Mouse (Mus musculus): ENCODE measurements around the gene Grxcr1. TPM values are rescaled to one million over a fixed set of nuclear protein-coding genes. Genes with fewer than 3 reads are reported as not detected.

The Grxcr1 gene
- total and polyA plus RNA-seq, 2 experiments from 2014 or later: not detected

DNA sequence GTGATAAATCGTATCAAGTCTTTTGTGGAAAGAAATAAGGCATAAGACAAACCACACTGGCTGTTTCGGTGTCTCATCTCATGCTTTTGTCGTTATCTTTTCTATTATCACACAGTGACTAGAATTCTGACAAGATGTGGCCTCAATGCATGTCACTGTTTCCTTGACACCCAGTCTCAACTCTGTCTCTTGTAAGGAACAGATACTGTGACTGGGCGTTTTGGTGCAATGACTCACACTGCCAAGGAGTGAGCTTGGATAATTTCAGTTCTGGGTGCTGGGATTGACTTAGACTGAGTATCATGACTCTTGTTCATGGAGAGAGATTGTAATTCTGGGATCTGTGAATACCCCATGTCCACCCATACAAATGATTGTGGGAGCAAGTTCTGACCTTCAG, 24.6 kb upstream of the Grxcr1 start:
- TF ChIP-seq EP300 (IDR thresholded peaks at IDR 0.05; ENCODE audit: low read depth): no peak
- no peak for TF ChIP-seq CTCF (IDR thresholded peaks at IDR 0.05; ENCODE audit: low read depth)
- Histone ChIP-seq H3K36me3 (replicated peaks; ENCODE audit: control insufficient read depth, insufficient read depth, low read length) (no peaks in the 10 kb centered on the region), H3K9me3 (replicated peaks; ENCODE audit: control insufficient read depth, low read length) (0 out of 2 replicates have a peak, but pooled peaks cover 4% of the 10 kb centered on the region), H3K9ac (replicated peaks; ENCODE audit: low read depth, low read length) (no peak overlapping the region), H3K27ac (ENCODE audit: low read depth) (no peak overlapping the region), H3K4me2 (ENCODE audit: low read depth, low read length) (no peak overlapping the region), H3K4me1 (ENCODE audit: control insufficient read depth, insufficient read depth) (peaks cover 12% of the 10 kb centered on the region; the same call in 1 of the 2 replicates), H3K27me3 (ENCODE audit: control insufficient read depth, insufficient read depth, low read length) (no peaks in the 10 kb centered on the region), H3K4me3 (ENCODE audit: low read depth, low read length) (no peak overlapping the region)
- ATAC-seq (ENCODE audit: insufficient read depth, low read depth): no peak
- 62% methylated on average over 4 of the region's 4 CpGs for WGBS
- no peak for DNase-seq (ENCODE audit: low spot score)

DNA sequence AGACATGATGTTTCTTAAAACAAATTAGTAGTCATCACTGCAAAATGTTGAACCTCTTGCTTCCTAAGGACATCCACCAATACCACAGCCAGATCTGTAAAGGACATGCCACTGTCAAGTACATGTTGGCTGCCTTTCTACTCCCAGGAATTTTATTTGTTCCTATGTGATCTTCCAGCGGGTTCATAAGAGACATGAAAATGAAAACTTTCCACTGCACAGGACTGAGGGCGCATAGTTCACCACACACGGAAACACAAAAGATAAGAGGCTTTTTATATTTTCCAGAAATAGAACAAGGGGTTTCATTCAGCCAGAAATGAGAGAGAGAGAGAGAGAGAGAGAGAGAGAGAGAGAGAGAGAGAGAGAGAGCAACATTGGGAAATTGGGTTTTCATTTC, 20.1 kb upstream of the Grxcr1 start:
- no peaks in the 10 kb centered on the region for H3K36me3 ChIP-seq (replicated peaks; ENCODE audit: control insufficient read depth, insufficient read depth, low read length)
- no peak overlapping the region for H3K9ac ChIP-seq (replicated peaks; ENCODE audit: low read depth, low read length)
- 8% methylated on average over 3 of the region's 3 CpGs for WGBS
- H3K27me3 ChIP-seq (ENCODE audit: control insufficient read depth, insufficient read depth, low read length): no peaks in the 10 kb centered on the region
- no peak for TF ChIP-seq EP300 (IDR thresholded peaks at IDR 0.05; ENCODE audit: low read depth)
- DNase-seq (ENCODE audit: low spot score) (peak; percentile 75), ATAC-seq (ENCODE audit: insufficient read depth, low read depth) (peak; percentile 88)
- no peak overlapping the region for H3K4me2 ChIP-seq (ENCODE audit: low read depth, low read length)
- no peaks in the 10 kb centered on the region for H3K9me3 ChIP-seq (replicated peaks; ENCODE audit: control insufficient read depth, low read length)
- H3K4me1 ChIP-seq (ENCODE audit: control insufficient read depth, insufficient read depth): peaks cover 12% of the 10 kb centered on the region; the same call in 1 of the 2 replicates
- H3K4me3 ChIP-seq (ENCODE audit: low read depth, low read length): no peak overlapping the region
- H3K27ac ChIP-seq (ENCODE audit: low read depth): peak overlapping the region; percentile 56; the same call in 1 of the 2 replicates

DNA sequence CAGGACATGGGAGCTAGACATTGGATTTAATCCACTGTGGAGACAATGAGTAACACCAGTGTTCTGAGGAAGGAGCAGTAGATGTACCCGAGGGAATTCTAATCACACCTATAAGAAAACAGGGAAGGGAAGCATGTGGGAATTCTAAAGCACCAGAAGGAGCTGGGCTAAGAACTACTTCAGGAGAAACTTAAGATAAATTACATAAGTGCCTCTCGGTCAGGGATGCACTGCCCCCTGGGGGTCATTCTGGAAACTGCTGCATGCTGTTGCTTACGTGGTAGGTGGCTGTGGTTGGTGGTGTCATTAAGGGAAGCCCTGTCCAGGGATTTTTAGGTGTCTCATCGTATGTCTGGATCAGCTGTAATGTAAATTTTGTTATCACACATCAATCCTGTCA, 19.0 kb upstream of the Grxcr1 start:
- Histone ChIP-seq H3K27ac (ENCODE audit: low read depth) (peak overlapping the region; percentile 45), H3K27me3 (ENCODE audit: control insufficient read depth, insufficient read depth, low read length) (no peaks in the 10 kb centered on the region), H3K9ac (replicated peaks; ENCODE audit: low read depth, low read length) (no peak overlapping the region), H3K4me2 (ENCODE audit: low read depth, low read length) (no peak overlapping the region), H3K4me3 (ENCODE audit: low read depth, low read length) (no peak overlapping the region), H3K4me1 (ENCODE audit: control insufficient read depth, insufficient read depth) (peaks cover 12% of the 10 kb centered on the region; the same call in 1 of the 2 replicates), H3K9me3 (replicated peaks; ENCODE audit: control insufficient read depth, low read length) (no peaks in the 10 kb centered on the region), H3K36me3 (replicated peaks; ENCODE audit: control insufficient read depth, insufficient read depth, low read length) (no peaks in the 10 kb centered on the region)
- ATAC-seq (ENCODE audit: insufficient read depth, low read depth) (no peak), DNase-seq (ENCODE audit: low spot score) (peak; percentile 54)
- 16% methylated on average over 4 of the region's 4 CpGs for WGBS
- TF ChIP-seq CTCF (IDR thresholded peaks at IDR 0.05; ENCODE audit: low read depth) (peak; percentile 81), EP300 (IDR thresholded peaks at IDR 0.05; ENCODE audit: low read depth) (no peak)

DNA sequence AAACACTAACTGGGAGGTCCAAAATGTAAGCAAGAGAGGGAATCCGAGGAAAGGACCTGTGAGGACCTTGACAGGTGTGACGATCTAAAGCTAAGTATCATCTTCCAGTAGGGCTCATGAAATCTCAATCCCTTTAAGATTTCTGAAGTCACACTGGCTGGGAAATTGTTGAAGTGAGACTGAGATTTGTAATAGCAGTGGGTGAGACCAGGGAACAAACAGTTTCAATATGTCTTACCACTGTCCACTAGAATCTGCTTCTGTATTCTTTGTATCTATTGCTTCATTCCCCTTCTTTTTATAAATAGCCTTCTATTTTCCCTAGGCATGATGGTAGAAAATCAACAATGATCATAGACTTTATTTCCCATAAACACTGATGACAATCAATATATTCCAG, 10.8 kb upstream of the Grxcr1 start:
- WGBS: 63% methylated on average over 2 of the region's 2 CpGs

DNA sequence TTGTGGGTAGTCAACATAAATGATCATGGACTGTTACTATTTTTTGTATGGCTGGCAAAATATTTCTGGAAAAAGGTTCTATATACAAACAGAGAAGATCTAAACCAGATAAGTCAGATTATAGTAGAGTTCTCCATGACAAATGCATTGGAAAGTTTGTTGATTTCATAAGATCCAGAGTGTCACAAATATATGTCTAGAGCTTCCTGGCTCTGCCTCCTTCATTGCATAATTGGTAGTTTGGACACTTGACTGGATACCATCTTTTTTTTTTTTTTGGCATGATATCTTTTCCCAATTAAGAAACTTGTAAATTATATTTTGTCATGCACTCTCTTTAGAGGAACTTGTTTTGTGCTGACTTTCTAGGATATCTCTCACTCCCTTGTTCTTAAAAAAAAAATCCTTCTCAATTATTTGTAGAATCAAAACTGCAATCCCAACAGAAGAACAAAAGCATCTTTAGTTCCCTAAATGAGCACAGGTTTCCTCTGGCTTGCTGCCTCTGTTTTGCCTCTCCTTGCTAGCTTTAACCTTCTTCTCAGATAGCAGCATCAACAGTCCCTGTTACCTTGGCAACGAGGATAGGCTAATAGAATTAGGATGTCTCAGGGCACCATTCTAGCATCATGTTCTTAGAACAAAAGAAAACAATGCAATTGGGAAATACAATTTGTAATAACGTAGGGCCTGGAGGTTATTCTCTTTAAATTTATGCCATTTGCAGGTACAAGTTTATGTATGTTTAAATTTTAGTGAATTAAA, 4.8 kb upstream of the Grxcr1 start:
- ATAC-seq (ENCODE audit: insufficient read depth, low read depth) (no peak), DNase-seq (ENCODE audit: low spot score) (no peak)
- WGBS: 73% methylated on average over 2 of the region's 2 CpGs
- H3K4me3 ChIP-seq (ENCODE audit: low read depth, low read length): no peak overlapping the region
- TF ChIP-seq CTCF (IDR thresholded peaks at IDR 0.05; ENCODE audit: low read depth): no peak
- no peak for TF ChIP-seq EP300 (IDR thresholded peaks at IDR 0.05; ENCODE audit: low read depth)
- no peak overlapping the region for H3K27ac ChIP-seq (ENCODE audit: low read depth)
- no peaks in the 10 kb centered on the region for H3K36me3 ChIP-seq (replicated peaks; ENCODE audit: control insufficient read depth, insufficient read depth, low read length)
- no peaks in the 10 kb centered on the region for H3K27me3 ChIP-seq (ENCODE audit: control insufficient read depth, insufficient read depth, low read length)
- H3K9ac ChIP-seq (replicated peaks; ENCODE audit: low read depth, low read length): no peak overlapping the region
- no peak overlapping the region for H3K4me2 ChIP-seq (ENCODE audit: low read depth, low read length)
- no peaks in the 10 kb centered on the region for H3K9me3 ChIP-seq (replicated peaks; ENCODE audit: control insufficient read depth, low read length)
- H3K4me1 ChIP-seq (ENCODE audit: control insufficient read depth, insufficient read depth): no peaks in the 10 kb centered on the region

More for the DNA sequence above, 10.8 kb upstream of the Grxcr1 start:
- ATAC-seq (ENCODE audit: insufficient read depth, low read depth) (no peak), DNase-seq (ENCODE audit: low spot score) (no peak)
- no peak overlapping the region for H3K4me2 ChIP-seq (ENCODE audit: low read depth, low read length)
- H3K27me3 ChIP-seq (ENCODE audit: control insufficient read depth, insufficient read depth, low read length): no peaks in the 10 kb centered on the region
- no peak overlapping the region for H3K4me3 ChIP-seq (ENCODE audit: low read depth, low read length)
- H3K9ac ChIP-seq (replicated peaks; ENCODE audit: low read depth, low read length): no peak overlapping the region
- no peaks in the 10 kb centered on the region for H3K9me3 ChIP-seq (replicated peaks; ENCODE audit: control insufficient read depth, low read length)
- H3K27ac ChIP-seq (ENCODE audit: low read depth): no peak overlapping the region
- TF ChIP-seq EP300 (IDR thresholded peaks at IDR 0.05; ENCODE audit: low read depth): no peak
- no peak for TF ChIP-seq CTCF (IDR thresholded peaks at IDR 0.05; ENCODE audit: low read depth)
- no peaks in the 10 kb centered on the region for H3K4me1 ChIP-seq (ENCODE audit: control insufficient read depth, insufficient read depth)
- H3K36me3 ChIP-seq (replicated peaks; ENCODE audit: control insufficient read depth, insufficient read depth, low read length): no peaks in the 10 kb centered on the region

DNA sequence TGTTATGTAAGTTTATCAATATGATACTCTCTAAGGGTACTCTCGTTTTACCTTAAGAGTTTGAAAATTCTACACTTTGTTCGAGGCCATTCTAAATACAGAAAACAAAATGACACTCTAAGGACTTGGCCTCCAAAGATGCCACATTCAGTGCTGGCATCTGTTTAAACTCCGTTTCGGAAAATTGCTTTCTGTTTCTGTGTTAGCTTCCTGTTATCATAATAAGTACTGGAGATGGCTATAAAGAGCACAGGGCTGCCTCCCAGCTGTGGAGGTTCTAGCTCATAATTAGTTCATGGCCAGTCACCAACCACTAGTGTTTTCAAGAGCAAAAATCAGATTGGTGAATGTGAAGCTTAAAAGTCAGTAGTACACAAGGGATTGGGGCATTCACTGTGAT, 4.2 kb upstream of the Grxcr1 start:
- TF ChIP-seq EP300 (IDR thresholded peaks at IDR 0.05; ENCODE audit: low read depth): no peak
- no peak for TF ChIP-seq CTCF (IDR thresholded peaks at IDR 0.05; ENCODE audit: low read depth)
- WGBS: 62% methylated on average over 4 of the region's 4 CpGs
- H3K4me2 ChIP-seq (ENCODE audit: low read depth, low read length): no peak overlapping the region
- ATAC-seq (ENCODE audit: insufficient read depth, low read depth) (no peak), DNase-seq (ENCODE audit: low spot score) (no peak)
- no peaks in the 10 kb centered on the region for H3K36me3 ChIP-seq (replicated peaks; ENCODE audit: control insufficient read depth, insufficient read depth, low read length)
- no peaks in the 10 kb centered on the region for H3K27me3 ChIP-seq (ENCODE audit: control insufficient read depth, insufficient read depth, low read length)
- H3K4me3 ChIP-seq (ENCODE audit: low read depth, low read length): no peak overlapping the region
- no peak overlapping the region for H3K27ac ChIP-seq (ENCODE audit: low read depth)
- H3K9me3 ChIP-seq (replicated peaks; ENCODE audit: control insufficient read depth, low read length): no peaks in the 10 kb centered on the region
- no peaks in the 10 kb centered on the region for H3K4me1 ChIP-seq (ENCODE audit: control insufficient read depth, insufficient read depth)
- H3K9ac ChIP-seq (replicated peaks; ENCODE audit: low read depth, low read length): no peak overlapping the region
